Mouse (Mus musculus) lung, adult 2 months (tissue): ENCODE data around the gene Igsf21.

Experiments used
- CTCF ChIP-seq: fragments of 200-500 bp; IDR thresholded peaks from 2 replicates; pipeline ENCODE4 v1.5.1; 2011; ENCODE audit warnings: mild to moderate bottlenecking, low read length, control low read depth; ENCODE audit not compliant: insufficient read depth
- POLR2A ChIP-seq: fragments of 200-500 bp; IDR thresholded peaks from 2 replicates; pipeline ENCODE4 v1.6.1; 2011; ENCODE audit warnings: low read depth, mild to moderate bottlenecking, control low read depth, low read length, borderline replicate concordance; ENCODE audit errors: extremely low read depth

GRCm38 (mm10) chr4:140030415-140030814 is 216.2 kb downstream of the Igsf21 start:
- TF ChIP-seq CTCF (peak; percentile 51), POLR2A (no peak)
